Mouse (Mus musculus) Muller cell, postnatal 12 days (primary cell): ENCODE measurements around the gene Plcd3.

Source experiments
- DNase-seq: peaks from one replicate; pipeline ENCODE4 v3.0.0-alpha.2; 2015; ENCODE audit errors: inconsistent ontology term

Gene Plcd3

DNA sequence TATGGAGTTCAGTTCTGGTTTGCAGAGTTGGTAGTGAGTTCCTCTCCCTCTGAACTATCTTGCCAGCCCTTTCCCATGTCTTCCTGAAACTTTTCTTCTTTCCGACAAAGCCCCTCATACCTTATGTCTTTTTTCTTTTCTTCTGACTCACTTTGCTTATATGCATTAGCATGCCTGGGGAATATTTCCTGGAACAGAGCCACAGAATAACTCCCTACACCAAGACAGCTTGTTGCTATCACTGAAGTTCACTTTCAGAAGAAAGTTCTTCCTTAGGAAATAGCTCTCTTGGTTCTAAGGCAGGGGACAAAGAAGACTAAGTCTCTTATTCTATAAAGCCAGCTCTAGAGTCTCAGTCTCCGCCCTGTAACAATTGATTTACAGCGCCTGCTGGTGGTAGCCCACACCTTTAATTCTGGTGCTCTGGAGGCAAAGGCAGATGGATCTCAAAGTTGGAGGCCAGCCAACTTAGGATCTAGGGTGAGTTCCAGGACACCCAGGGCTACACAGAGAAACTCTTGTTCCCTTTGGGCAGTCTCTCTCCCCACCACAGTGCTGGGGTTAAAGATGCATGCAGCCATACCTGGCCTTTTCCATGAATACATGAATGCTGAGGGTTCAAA, 80.6 kb downstream of the Plcd3 start:
- DNase-seq, result no peak
